Mouse (Mus musculus): ENCODE measurements around the gene Htr7.

Gene Htr7

GRCm38 (mm10) chr19:36057231-36057811 lies at the start of gene Htr7:
Gene Htr7 (minus strand): TSS chr19:36057507.
- no peak for DNase-seq (ENCODE audit: low read depth, low spot score)

- no peak for DNase-seq (ENCODE audit: low read depth, low spot score)
Observed at GRCm38 (mm10) chr19:36103909-36104308, 46.6 kb upstream of the Htr7 start.

GRCm38 (mm10) chr19:36098916-36099315 lies 41.6 kb upstream of the Htr7 start:
- no peak for DNase-seq (ENCODE audit: low read depth, low spot score)

- no peak for DNase-seq (ENCODE audit: low read depth, low spot score)
Observed at GRCm38 (mm10) chr19:36098265-36098664, 41.0 kb upstream of the Htr7 start.

- no peak for DNase-seq (ENCODE audit: low read depth, low spot score)
Observed at GRCm38 (mm10) chr19:36097194-36097593, 39.9 kb upstream of the Htr7 start.

GRCm38 (mm10) chr19:36090781-36091180 lies 33.5 kb upstream of the Htr7 start:
- no peak for DNase-seq (ENCODE audit: low read depth, low spot score)

- DNase-seq (ENCODE audit: low read depth, low spot score): peak; percentile 89
Observed at GRCm38 (mm10) chr19:36083262-36084225, 26.2 kb upstream of the Htr7 start, which contains the start of gene Rpp30. Gene Rpp30 (plus strand): TSS chr19:36083716.

GRCm38 (mm10) chr19:36082606-36083261 lies 25.4 kb upstream of the Htr7 start:
- DNase-seq (ENCODE audit: low read depth, low spot score): peak; percentile 67

- DNase-seq (ENCODE audit: low read depth, low spot score): no peak
Observed at GRCm38 (mm10) chr19:36062801-36063529, 5.7 kb upstream of the Htr7 start.

- DNase-seq (ENCODE audit: low read depth, low spot score): no peak
Observed at GRCm38 (mm10) chr19:36056502-36057221, 645 bp downstream of the Htr7 start.

GRCm38 (mm10) chr19:36046046-36046445 lies 11.3 kb downstream of the Htr7 start:
- DNase-seq (ENCODE audit: low read depth, low spot score): no peak

GRCm38 (mm10) chr19:36014836-36015235 lies 42.5 kb downstream of the Htr7 start:
- no peak for DNase-seq (ENCODE audit: low read depth, low spot score)

GRCm38 (mm10) chr19:36006277-36006676 lies 51.0 kb downstream of the Htr7 start:
- DNase-seq (ENCODE audit: low read depth, low spot score): no peak

GRCm38 (mm10) chr19:36004961-36005360 lies 52.3 kb downstream of the Htr7 start:
- no peak for DNase-seq (ENCODE audit: low read depth, low spot score)

- peak; percentile 23 for DNase-seq (ENCODE audit: low read depth, low spot score)
Observed at GRCm38 (mm10) chr19:36002476-36003445, 54.5 kb downstream of the Htr7 start.

- DNase-seq (ENCODE audit: low read depth, low spot score): no peak
Observed at GRCm38 (mm10) chr19:36001512-36001911, 55.8 kb downstream of the Htr7 start.

GRCm38 (mm10) chr19:36000955-36001354 lies 56.4 kb downstream of the Htr7 start:
- DNase-seq (ENCODE audit: low read depth, low spot score): peak; percentile 4

GRCm38 (mm10) chr19:35997384-35997783 lies 59.9 kb downstream of the Htr7 start:
- DNase-seq (ENCODE audit: low read depth, low spot score): no peak

- DNase-seq (ENCODE audit: low read depth, low spot score): no peak
Observed at GRCm38 (mm10) chr19:35987461-35987860, 69.8 kb downstream of the Htr7 start.

- DNase-seq (ENCODE audit: low read depth, low spot score): no peak
Observed at GRCm38 (mm10) chr19:35974681-35975080, 82.6 kb downstream of the Htr7 start.

Measured in telencephalon, adult 2 months (tissue).